Mouse (Mus musculus): Measurements from ENCODE around the gene Hhat.

The Hhat gene

DNA sequence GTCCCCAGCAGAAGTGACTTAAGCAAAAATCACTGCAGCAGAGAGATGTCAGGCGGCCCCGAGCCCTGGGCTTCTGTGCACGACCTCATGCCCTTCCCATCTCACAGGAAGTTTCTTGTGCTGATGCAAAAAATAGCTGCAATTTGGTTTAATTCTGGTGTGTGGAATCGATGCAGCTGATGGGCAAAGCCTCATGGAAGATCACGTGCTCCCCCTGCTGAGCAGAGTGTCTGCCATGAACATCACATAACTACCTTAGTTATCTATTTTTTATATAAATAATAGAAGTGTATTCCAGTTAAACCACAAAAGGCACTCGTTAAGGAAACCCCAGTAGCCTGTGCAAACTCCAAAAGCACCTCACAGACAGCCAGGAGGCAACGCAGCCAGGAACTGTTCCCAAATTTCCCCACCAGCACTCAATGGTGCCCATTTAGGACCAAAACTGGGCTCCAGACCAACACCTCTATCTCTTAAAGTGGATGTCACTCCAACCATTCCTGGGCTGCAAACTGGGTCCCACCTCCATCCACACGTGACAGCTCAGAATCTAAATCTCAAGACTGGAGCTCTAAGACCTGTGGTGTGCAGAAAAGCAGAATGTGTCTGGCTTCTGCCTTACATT is 118.9 kb downstream of the Hhat start:
- no peak for DNase-seq (ENCODE audit: low read depth, low spot score)

- DNase-seq (ENCODE audit: low read depth, low spot score): no peak
Measured at GRCm38 (mm10) chr1:192650586-192650985, 120.4 kb downstream of the Hhat start.

DNA sequence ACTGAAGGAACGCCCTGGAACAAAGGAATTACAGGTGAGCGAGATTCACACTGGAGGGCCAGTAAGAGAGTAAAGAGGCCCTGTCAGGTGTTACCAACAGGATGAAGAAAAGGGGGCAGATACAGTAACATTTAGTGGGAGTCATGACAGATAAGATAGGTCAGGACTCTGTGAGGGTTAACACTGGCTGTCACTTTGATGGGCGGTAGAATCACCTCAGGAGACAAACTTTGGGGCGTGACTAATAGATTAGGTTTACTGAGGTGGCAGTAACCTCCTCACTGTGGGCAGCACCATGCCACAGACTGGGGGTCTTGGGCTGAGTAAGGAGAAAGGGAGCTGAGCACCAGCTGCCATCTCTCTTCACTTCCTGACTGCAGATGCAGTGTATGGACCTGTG is 121.0 kb downstream of the Hhat start:
- no peak for DNase-seq (ENCODE audit: low read depth, low spot score)

GRCm38 (mm10) chr1:192649233-192649632 is 121.8 kb downstream of the Hhat start:
- DNase-seq (ENCODE audit: low read depth, low spot score): no peak

GRCm38 (mm10) chr1:192647361-192647760 is 123.7 kb downstream of the Hhat start:
- no peak for DNase-seq (ENCODE audit: low read depth, low spot score)

DNA sequence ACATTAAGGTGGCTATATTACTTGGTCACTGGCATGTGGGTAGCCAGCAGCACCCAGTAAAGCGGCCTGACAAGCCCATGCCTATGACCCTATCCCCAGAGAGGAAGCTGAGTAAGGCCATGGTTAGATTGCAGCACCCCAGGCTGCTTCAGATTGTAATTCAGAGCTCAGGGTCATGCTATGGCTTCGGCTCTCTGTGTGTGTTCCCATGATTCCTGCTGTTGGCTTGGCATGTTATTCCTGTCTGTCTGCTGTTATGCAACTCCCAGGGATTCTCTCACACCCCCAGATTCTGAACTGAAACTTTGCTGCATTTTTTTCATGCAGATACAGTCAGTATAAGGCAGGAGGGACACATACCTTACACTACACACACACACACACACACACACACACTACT is 128.9 kb downstream of the Hhat start:
- DNase-seq (ENCODE audit: low read depth, low spot score): no peak

- no peak for DNase-seq (ENCODE audit: low read depth, low spot score)
Measured at GRCm38 (mm10) chr1:192639175-192639574, 131.8 kb downstream of the Hhat start.

- DNase-seq (ENCODE audit: low read depth, low spot score): no peak
Measured at GRCm38 (mm10) chr1:192621843-192622242, 149.2 kb downstream of the Hhat start.

- DNase-seq (ENCODE audit: low read depth, low spot score): no peak
Measured at GRCm38 (mm10) chr1:192613271-192613670, 157.8 kb downstream of the Hhat start.

DNA sequence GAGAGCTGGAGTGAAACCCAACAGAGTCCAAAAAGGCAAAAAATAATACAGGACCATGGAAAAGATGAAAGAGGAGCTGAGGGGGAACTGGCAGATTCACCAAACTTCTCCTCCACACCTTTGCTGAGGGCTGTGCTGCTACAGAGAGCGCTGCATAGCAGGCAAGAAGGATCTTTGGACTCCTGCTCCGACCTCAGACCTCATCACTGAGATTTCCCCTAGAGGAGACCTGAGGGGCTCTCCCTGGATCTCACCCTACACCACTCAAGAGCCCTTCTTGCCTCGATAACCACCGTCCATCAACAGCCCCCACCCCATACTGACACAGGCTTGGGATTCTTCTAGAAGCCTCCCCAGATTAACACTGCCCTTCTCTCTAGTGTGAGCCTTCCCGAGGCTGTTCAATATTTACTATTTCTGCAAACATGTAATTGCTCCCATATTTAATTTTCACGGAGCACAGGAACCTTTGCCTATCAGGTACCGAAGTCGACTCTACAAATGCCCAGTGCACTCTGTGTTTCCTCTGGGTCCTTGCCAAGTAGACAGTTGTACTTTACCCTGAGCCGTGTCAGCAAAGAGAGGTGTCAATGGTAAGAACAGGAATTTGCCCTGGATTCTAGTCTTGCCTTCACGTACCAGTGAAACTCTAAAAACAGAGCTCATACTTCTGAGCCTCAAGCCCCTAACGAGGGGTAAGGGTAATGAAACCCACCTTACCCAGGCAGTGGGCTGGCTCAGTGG is 158.9 kb downstream of the Hhat start:
- no peak for DNase-seq (ENCODE audit: low read depth, low spot score)

- DNase-seq (ENCODE audit: low read depth, low spot score): no peak
Measured at GRCm38 (mm10) chr1:192606876-192607275, 164.1 kb downstream of the Hhat start.

DNA sequence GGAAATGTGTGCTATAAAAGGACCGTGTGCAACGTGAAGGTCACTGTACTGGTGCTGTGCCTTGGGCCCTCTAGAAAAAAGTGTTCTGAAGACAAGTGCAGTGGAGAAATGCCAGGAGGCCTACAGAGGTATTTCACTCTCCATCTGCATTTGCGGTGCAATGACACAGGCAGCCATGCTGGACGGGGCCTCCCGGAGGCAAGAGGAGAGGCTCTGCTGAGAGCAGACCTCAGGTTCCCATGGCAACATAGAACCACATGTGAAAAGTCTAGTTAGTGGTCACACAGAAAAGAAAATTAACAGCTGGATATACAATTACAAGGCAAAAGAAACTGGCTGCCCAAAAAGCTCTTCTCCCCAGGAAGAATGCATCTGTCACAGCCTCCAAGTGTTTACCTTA is 166.6 kb downstream of the Hhat start:
- no peak for DNase-seq (ENCODE audit: low read depth, low spot score)

- DNase-seq (ENCODE audit: low read depth, low spot score): no peak
Measured at GRCm38 (mm10) chr1:192603556-192603955, 167.5 kb downstream of the Hhat start.

DNA sequence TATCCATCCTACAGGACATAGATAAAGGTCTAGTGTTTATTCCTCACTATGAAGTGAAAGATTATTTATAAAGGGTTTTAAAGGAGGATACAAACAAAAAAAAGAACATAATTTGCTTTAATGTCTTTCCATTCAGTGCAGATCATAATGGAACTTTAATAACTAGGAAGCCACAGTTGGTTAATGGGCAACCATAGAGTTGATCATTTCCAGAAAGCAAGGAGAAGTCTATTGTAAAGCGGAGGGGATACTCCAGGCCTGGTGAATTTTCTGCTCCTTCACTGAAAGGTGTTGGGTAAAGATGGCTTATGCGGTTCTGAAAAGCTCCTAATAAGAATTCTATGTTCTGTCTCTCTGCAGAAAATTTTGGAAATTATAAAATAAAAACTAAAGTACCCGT is 169.8 kb downstream of the Hhat start:
- DNase-seq (ENCODE audit: low read depth, low spot score): no peak

DNA sequence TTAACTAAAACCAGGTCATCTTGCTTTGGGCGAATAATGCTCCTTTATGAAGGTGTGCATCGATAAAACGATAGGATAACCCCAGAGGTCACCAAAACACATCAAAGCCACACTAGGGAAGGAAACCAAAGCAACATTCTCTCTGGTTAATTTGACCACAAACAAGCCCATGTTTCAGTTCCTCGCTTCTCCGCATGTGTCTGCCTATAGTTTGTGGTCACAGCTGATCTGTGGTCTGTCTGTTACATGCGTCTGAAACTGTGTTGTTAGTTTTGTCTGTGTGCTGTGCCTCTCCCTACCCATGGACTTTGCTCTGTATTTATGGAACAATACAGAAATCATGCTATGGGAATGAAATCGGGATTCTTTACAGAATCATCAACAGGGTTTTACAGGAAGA is 171.3 kb downstream of the Hhat start:
- DNase-seq (ENCODE audit: low read depth, low spot score): no peak

DNA sequence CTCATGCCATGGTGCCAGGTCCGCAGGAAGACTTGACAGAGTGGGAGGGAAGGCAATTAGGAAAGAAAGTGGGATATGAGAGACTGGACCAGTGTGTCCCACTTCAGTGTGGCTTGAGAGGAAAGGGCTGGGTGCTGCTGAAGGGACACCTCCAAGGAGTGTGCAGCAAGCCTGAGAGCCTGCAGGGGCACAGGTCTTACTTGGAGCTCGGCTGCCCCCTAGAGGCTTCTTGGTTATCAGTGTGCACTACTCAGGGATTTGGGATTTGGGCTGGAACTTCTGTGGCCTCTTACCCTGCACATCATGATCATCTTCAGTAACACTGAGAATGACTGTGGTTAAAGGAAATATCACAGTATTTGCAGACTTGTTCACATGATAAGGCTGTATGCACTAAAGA is 172.6 kb downstream of the Hhat start:
- DNase-seq (ENCODE audit: low read depth, low spot score): peak; percentile 74

DNA sequence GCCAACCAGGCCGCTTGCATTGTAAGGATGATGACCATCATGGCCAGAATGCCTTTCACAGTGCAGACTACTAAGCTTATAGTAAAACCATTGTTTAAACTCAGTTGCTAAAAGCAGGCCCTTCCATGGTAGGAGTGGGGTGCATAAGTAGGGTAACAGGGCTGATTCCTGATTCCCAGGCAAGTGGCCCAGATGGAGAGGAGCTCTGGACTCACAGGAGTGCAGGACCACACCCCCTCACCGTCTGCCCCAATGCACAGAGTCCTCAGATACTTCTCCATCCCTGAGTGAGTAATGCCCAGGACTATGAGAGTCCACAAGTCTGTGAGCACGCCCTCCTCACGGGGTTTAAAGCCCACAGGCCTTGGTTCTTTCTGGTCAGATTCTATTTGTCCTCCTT is 175.6 kb downstream of the Hhat start:
- DNase-seq (ENCODE audit: low read depth, low spot score): no peak

- DNase-seq (ENCODE audit: low read depth, low spot score): no peak
Measured at GRCm38 (mm10) chr1:192593492-192593891, 177.5 kb downstream of the Hhat start.

- no peak for DNase-seq (ENCODE audit: low read depth, low spot score)
Measured at GRCm38 (mm10) chr1:192587451-192587850, 183.6 kb downstream of the Hhat start.

GRCm38 (mm10) chr1:192585289-192585688 is 185.7 kb downstream of the Hhat start:
- no peak for DNase-seq (ENCODE audit: low read depth, low spot score)

DNA sequence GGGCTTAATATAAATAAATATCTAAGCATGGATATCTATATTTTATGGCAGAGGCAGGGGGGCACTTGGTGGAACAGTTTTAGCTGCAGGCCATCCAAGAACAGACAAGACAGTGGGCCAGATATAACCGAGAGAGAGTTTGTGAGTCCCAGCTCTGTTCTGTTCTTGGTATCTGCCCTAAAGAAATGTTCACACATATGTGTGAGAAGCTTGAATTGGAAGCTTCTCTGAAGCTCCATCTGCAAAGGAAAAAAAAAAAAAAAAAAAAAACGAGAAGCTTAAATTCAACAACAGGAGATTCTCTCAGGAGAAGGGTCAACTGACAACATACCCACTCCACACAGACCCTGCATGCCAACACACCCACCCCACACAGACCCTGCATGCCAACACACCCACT is 188.1 kb downstream of the Hhat start:
- no peak for DNase-seq (ENCODE audit: low read depth, low spot score)

DNA sequence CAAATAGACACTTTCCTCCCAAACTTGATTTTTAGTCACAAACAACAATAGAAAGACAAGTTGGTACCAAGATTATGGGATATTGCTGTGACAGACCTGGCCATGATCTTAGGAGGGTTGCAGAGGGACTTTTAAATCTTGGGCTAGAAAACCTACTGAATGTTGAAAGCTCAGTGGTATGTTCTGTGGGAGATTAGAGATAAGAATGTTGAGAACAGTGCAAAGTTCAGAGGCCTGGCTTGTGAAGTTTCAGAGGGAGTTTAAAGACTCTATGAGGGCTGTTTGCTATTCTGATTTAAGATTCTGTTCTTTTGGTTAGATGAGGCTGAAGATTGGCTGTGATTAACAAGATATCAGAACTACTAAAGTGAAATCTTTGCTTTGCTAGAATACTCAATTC is 206.3 kb downstream of the Hhat start:
- no peak for DNase-seq (ENCODE audit: low read depth, low spot score)

DNA sequence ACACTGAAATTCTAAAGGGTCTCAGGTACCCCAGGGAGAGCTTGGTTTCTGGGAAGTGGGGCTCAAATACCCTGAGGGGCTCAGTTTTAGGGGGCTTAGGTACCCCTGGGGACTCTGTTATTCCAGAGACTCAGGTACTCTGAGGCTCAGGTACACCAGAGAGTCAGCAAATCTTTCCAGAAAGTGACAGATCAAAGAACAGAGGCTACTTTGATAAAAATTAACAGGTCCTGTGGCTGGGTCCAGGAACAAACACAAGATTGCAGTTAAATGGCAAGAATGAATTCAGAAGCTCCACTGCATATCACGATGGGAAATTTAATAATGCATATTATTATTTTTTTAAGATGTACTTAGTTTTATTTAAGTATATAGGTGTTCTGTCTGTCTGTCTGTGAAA is 211.7 kb downstream of the Hhat start:
- DNase-seq (ENCODE audit: low read depth, low spot score): no peak

Data from ES-CJ7 (cell line).